Mouse (Mus musculus) cortical plate, adult 2 months (tissue): ENCODE data around the gene Col6a3.

Experiments
- CTCF ChIP-seq: fragments of 200-500 bp; IDR thresholded peaks from 2 replicates; pipeline ENCODE4 v1.5.1; 2011; ENCODE audit warnings: mild to moderate bottlenecking, control low read depth, low read length; ENCODE audit not compliant: insufficient read depth; ENCODE audit errors: extremely low read depth
- POLR2A ChIP-seq: fragments of 200-500 bp; IDR thresholded peaks from 2 replicates; pipeline ENCODE4 v1.6.1; 2011; ENCODE audit warnings: mild to moderate bottlenecking, low read length, control low read depth; ENCODE audit not compliant: insufficient read depth; ENCODE audit errors: extremely low read depth

GRCm38 (mm10) chr1:90758091-90758673, 85.6 kb downstream of the Col6a3 start:
- TF ChIP-seq POLR2A = no peak
- no peak for TF ChIP-seq CTCF
